Mouse (Mus musculus): Measurements from ENCODE around the gene Ddx52.

GRCm38 (mm10) chr11:83995535-83995950 lies 53.7 kb downstream of the Ddx52 start:
- TF ChIP-seq POLR2A (IDR thresholded peaks at IDR 0.05; ENCODE audit: insufficient read depth, low read depth, low read length) (no peak), CTCF (IDR thresholded peaks at IDR 0.05; ENCODE audit: insufficient read depth, low read depth, low read length) (no peak)
